Mouse (Mus musculus): ENCODE results near the gene Mlycd. TPM values are rescaled to one million over a fixed set of nuclear protein-coding genes. Genes with fewer than 3 reads are reported as not detected.
A peak's percentile ranks its signal among the peaks of the same experiment; 100 is the strongest.

The Mlycd gene
- polyA plus RNA-seq, 1 experiment from 2014 or later: 16.7 TPM

GRCm38 (mm10) chr8:119430690-119431089 is 36.0 kb downstream of the Mlycd start:
- WGBS: 86% methylated on average over 7 of the region's 7 CpGs

GRCm38 (mm10) chr8:119432372-119432771 is 37.7 kb downstream of the Mlycd start:
- Histone ChIP-seq H3K27ac (ENCODE audit: low read length) (no peak overlapping the region), H3K27me3 (ENCODE audit: control insufficient read depth, insufficient read depth, low read length) (no peaks in the 10 kb centered on the region), H3K36me3 (ENCODE audit: control insufficient read depth, insufficient read depth, low read length) (no peaks in the 10 kb centered on the region), H3K4me2 (replicated peaks; ENCODE audit: low read depth, low read length) (no peak overlapping the region), H3K4me3 (ENCODE audit: low read depth, low read length) (no peak overlapping the region), H3K9me3 (ENCODE audit: control insufficient read depth, low read depth, low read length) (no peaks in the 10 kb centered on the region), H3K9ac (replicated peaks; ENCODE audit: low read depth, low read length) (no peak overlapping the region), H3K4me1 (ENCODE audit: control insufficient read depth, insufficient read depth, low read length) (peaks cover 19% of the 10 kb centered on the region; the same call in 1 of the 2 replicates)
- ATAC-seq (ENCODE audit: insufficient number of reproducible peaks, insufficient read depth, low FRiP score, low read depth): no peak
- 50% methylated on average over 3 of the region's 3 CpGs for WGBS

More at GRCm38 (mm10) chr8:119430690-119431089, 36.0 kb downstream of the Mlycd start:
- no peaks in the 10 kb centered on the region for H3K36me3 ChIP-seq (ENCODE audit: control insufficient read depth, insufficient read depth, low read length)
- no peak overlapping the region for H3K4me3 ChIP-seq (ENCODE audit: low read depth, low read length)
- H3K9ac ChIP-seq (replicated peaks; ENCODE audit: low read depth, low read length): no peak overlapping the region
- no peak overlapping the region for H3K4me2 ChIP-seq (replicated peaks; ENCODE audit: low read depth, low read length)
- H3K27me3 ChIP-seq (ENCODE audit: control insufficient read depth, insufficient read depth, low read length): no peaks in the 10 kb centered on the region
- no peak overlapping the region for H3K27ac ChIP-seq (ENCODE audit: low read length)
- 0 out of 2 replicates have a peak, but pooled peaks cover 11% of the 10 kb centered on the region for H3K4me1 ChIP-seq (ENCODE audit: control insufficient read depth, insufficient read depth, low read length)
- ATAC-seq (ENCODE audit: insufficient number of reproducible peaks, insufficient read depth, low FRiP score, low read depth): no peak
- H3K9me3 ChIP-seq (ENCODE audit: control insufficient read depth, low read depth, low read length): no peaks in the 10 kb centered on the region

GRCm38 (mm10) chr8:119433582-119434174 is 39.0 kb downstream of the Mlycd start, which contains the start of gene Osgin1:
Osgin1 (plus strand) TSS chr8:119434124.
- Histone ChIP-seq H3K27ac (ENCODE audit: low read length) (no peak within 1 kb of the TSS), H3K9ac (replicated peaks; ENCODE audit: low read depth, low read length) (no peak within 1 kb of the TSS), H3K9me3 (ENCODE audit: control insufficient read depth, low read depth, low read length) (no peaks in the 10 kb centered on the region), H3K36me3 (ENCODE audit: control insufficient read depth, insufficient read depth, low read length) (no peaks in the 10 kb centered on the region), H3K4me3 (ENCODE audit: low read depth, low read length) (no peak within 1 kb of the TSS), H3K4me2 (replicated peaks; ENCODE audit: low read depth, low read length) (no peak within 1 kb of the TSS), H3K27me3 (ENCODE audit: control insufficient read depth, insufficient read depth, low read length) (no peaks in the 10 kb centered on the region), H3K4me1 (ENCODE audit: control insufficient read depth, insufficient read depth, low read length) (peaks cover 12% of the 10 kb centered on the region; the same call in 1 of the 2 replicates)
- 89% methylated on average over 13 of the region's 13 CpGs for WGBS
- no peak for ATAC-seq (ENCODE audit: insufficient number of reproducible peaks, insufficient read depth, low FRiP score, low read depth)

- H3K9ac ChIP-seq (replicated peaks; ENCODE audit: low read depth, low read length): no peak overlapping the region
- 71% methylated on average over 6 of the region's 6 CpGs for WGBS
- peaks cover 15% of the 10 kb centered on the region; the same call in 1 of the 2 replicates for H3K4me1 ChIP-seq (ENCODE audit: control insufficient read depth, insufficient read depth, low read length)
- no peak overlapping the region for H3K4me2 ChIP-seq (replicated peaks; ENCODE audit: low read depth, low read length)
- no peak for ATAC-seq (ENCODE audit: insufficient number of reproducible peaks, insufficient read depth, low FRiP score, low read depth)
- no peak overlapping the region for H3K27ac ChIP-seq (ENCODE audit: low read length)
- no peaks in the 10 kb centered on the region for H3K36me3 ChIP-seq (ENCODE audit: control insufficient read depth, insufficient read depth, low read length)
- no peaks in the 10 kb centered on the region for H3K27me3 ChIP-seq (ENCODE audit: control insufficient read depth, insufficient read depth, low read length)
- no peaks in the 10 kb centered on the region for H3K9me3 ChIP-seq (ENCODE audit: control insufficient read depth, low read depth, low read length)
- H3K4me3 ChIP-seq (ENCODE audit: low read depth, low read length): no peak overlapping the region
These were observed 39.9 kb downstream of the Mlycd start for GRCm38 (mm10) chr8:119434569-119434968.

GRCm38 (mm10) chr8:119435527-119435926 is 40.8 kb downstream of the Mlycd start:
- WGBS: 88% methylated on average over 7 of the region's 7 CpGs
- Histone ChIP-seq H3K4me2 (replicated peaks; ENCODE audit: low read depth, low read length) (no peak overlapping the region), H3K4me3 (ENCODE audit: low read depth, low read length) (no peak overlapping the region), H3K27ac (ENCODE audit: low read length) (no peak overlapping the region), H3K9ac (replicated peaks; ENCODE audit: low read depth, low read length) (no peak overlapping the region), H3K9me3 (ENCODE audit: control insufficient read depth, low read depth, low read length) (no peaks in the 10 kb centered on the region), H3K4me1 (ENCODE audit: control insufficient read depth, insufficient read depth, low read length) (peaks cover 18% of the 10 kb centered on the region; the same call in 1 of the 2 replicates), H3K27me3 (ENCODE audit: control insufficient read depth, insufficient read depth, low read length) (no peaks in the 10 kb centered on the region), H3K36me3 (ENCODE audit: control insufficient read depth, insufficient read depth, low read length) (no peaks in the 10 kb centered on the region)
- no peak for ATAC-seq (ENCODE audit: insufficient number of reproducible peaks, insufficient read depth, low FRiP score, low read depth)

GRCm38 (mm10) chr8:119436331-119436730 is 41.7 kb downstream of the Mlycd start:
- no peak overlapping the region for H3K27ac ChIP-seq (ENCODE audit: low read length)
- no peak for ATAC-seq (ENCODE audit: insufficient number of reproducible peaks, insufficient read depth, low FRiP score, low read depth)
- H3K36me3 ChIP-seq (ENCODE audit: control insufficient read depth, insufficient read depth, low read length): no peaks in the 10 kb centered on the region
- H3K9me3 ChIP-seq (ENCODE audit: control insufficient read depth, low read depth, low read length): no peaks in the 10 kb centered on the region
- WGBS: 90% methylated on average over 10 of the region's 10 CpGs
- H3K4me2 ChIP-seq (replicated peaks; ENCODE audit: low read depth, low read length): no peak overlapping the region
- H3K4me1 ChIP-seq (ENCODE audit: control insufficient read depth, insufficient read depth, low read length): peaks cover 22% of the 10 kb centered on the region
- H3K9ac ChIP-seq (replicated peaks; ENCODE audit: low read depth, low read length): no peak overlapping the region
- no peak overlapping the region for H3K4me3 ChIP-seq (ENCODE audit: low read depth, low read length)
- no peaks in the 10 kb centered on the region for H3K27me3 ChIP-seq (ENCODE audit: control insufficient read depth, insufficient read depth, low read length)

GRCm38 (mm10) chr8:119436933-119437332 is 42.3 kb downstream of the Mlycd start:
- peak overlapping the region; percentile 34 for H3K4me2 ChIP-seq (replicated peaks; ENCODE audit: low read depth, low read length)
- H3K27me3 ChIP-seq (ENCODE audit: control insufficient read depth, insufficient read depth, low read length): no peaks in the 10 kb centered on the region
- H3K9ac ChIP-seq (replicated peaks; ENCODE audit: low read depth, low read length): no peak overlapping the region
- H3K4me3 ChIP-seq (ENCODE audit: low read depth, low read length): 0 out of 2 replicates have a peak overlapping the region, but pooled peaks have one; percentile 2
- H3K36me3 ChIP-seq (ENCODE audit: control insufficient read depth, insufficient read depth, low read length): no peaks in the 10 kb centered on the region
- peak; percentile 29; the same call in 1 of the 2 replicates for ATAC-seq (ENCODE audit: insufficient number of reproducible peaks, insufficient read depth, low FRiP score, low read depth)
- no peak overlapping the region; the same call in 1 of the 2 replicates for H3K27ac ChIP-seq (ENCODE audit: low read length)
- WGBS: 15% methylated on average over 9 of the region's 9 CpGs
- H3K9me3 ChIP-seq (ENCODE audit: control insufficient read depth, low read depth, low read length): no peaks in the 10 kb centered on the region
- peaks cover 22% of the 10 kb centered on the region for H3K4me1 ChIP-seq (ENCODE audit: control insufficient read depth, insufficient read depth, low read length)

GRCm38 (mm10) chr8:119437506-119437905 is 42.8 kb downstream of the Mlycd start:
- Histone ChIP-seq H3K4me3 (ENCODE audit: low read depth, low read length) (0 out of 2 replicates have a peak overlapping the region, but pooled peaks have one; percentile 2), H3K4me2 (replicated peaks; ENCODE audit: low read depth, low read length) (peak overlapping the region; percentile 34), H3K27ac (ENCODE audit: low read length) (no peak overlapping the region)

More at GRCm38 (mm10) chr8:119437506-119437905, 42.8 kb downstream of the Mlycd start:
- 74% methylated on average over 11 of the region's 11 CpGs for WGBS
- Histone ChIP-seq H3K36me3 (ENCODE audit: control insufficient read depth, insufficient read depth, low read length) (no peaks in the 10 kb centered on the region), H3K4me1 (ENCODE audit: control insufficient read depth, insufficient read depth, low read length) (peaks cover 22% of the 10 kb centered on the region), H3K27me3 (ENCODE audit: control insufficient read depth, insufficient read depth, low read length) (no peaks in the 10 kb centered on the region), H3K9me3 (ENCODE audit: control insufficient read depth, low read depth, low read length) (no peaks in the 10 kb centered on the region), H3K9ac (replicated peaks; ENCODE audit: low read depth, low read length) (no peak overlapping the region)
- ATAC-seq (ENCODE audit: insufficient number of reproducible peaks, insufficient read depth, low FRiP score, low read depth): no peak
